Mouse (Mus musculus) embryonic facial prominence, embryonic 14.5 days (tissue): ENCODE results near the gene Col26a1. TPM values are rescaled to one million over a fixed set of nuclear protein-coding genes. Genes with fewer than 3 reads are reported as not detected.

Source experiments
- ATAC-seq: fragments of 200-750 bp; cut with Nextera tagmentation; 2 replicates; pipeline ENCODE4 v1.8.0; 2017; ENCODE audit warnings: low read depth, moderate number of reproducible peaks, moderate TSS enrichment
- DNase-seq: peaks from one replicate; pipeline ENCODE4 v3.0.0-alpha.2; 2015; ENCODE audit warnings: low spot score
- H3K27ac ChIP-seq: fragments of 300-500 bp; sonication (generic); replicated peaks from 2 replicates; pipeline ENCODE4 v1.5.1; 2014; ENCODE audit warnings: low read depth, mild to moderate bottlenecking, low read length, moderate library complexity
- H3K27me3 ChIP-seq: fragments of 300-500 bp; sonication (generic); replicated peaks from 2 replicates; pipeline ENCODE4 v1.6.1; 2014; ENCODE audit warnings: low read length; ENCODE audit not compliant: control insufficient read depth, insufficient read depth
- H3K36me3 ChIP-seq: fragments of 300-500 bp; sonication (generic); 2 replicates; pipeline ENCODE4 v1.6.1; 2014; ENCODE audit warnings: low read length, mixed read lengths; ENCODE audit not compliant: control insufficient read depth, insufficient read depth
- H3K4me1 ChIP-seq: fragments of 300-500 bp; sonication (generic); 2 replicates; pipeline ENCODE4 v1.6.1; 2014; ENCODE audit warnings: antibody characterized with exemption, low read length; ENCODE audit not compliant: control insufficient read depth, insufficient read depth
- H3K4me2 ChIP-seq: fragments of 300-500 bp; sonication (generic); 2 replicates; pipeline ENCODE4 v1.6.1; 2014; ENCODE audit warnings: low read depth, mild to moderate bottlenecking, low read length, moderate library complexity, mixed read lengths
- H3K4me3 ChIP-seq: fragments of 300-500 bp; sonication (generic); 2 replicates; pipeline ENCODE4 v1.5.1; 2014; ENCODE audit warnings: low read depth, mild to moderate bottlenecking, low read length
- H3K9ac ChIP-seq: fragments of 300-500 bp; sonication (generic); 2 replicates; pipeline ENCODE4 v1.6.1; 2014; ENCODE audit warnings: low read depth, mild to moderate bottlenecking, low read length, moderate library complexity, mixed read lengths
- H3K9me3 ChIP-seq: fragments of 300-500 bp; sonication (generic); 2 replicates; pipeline ENCODE4 v1.6.1; 2016; ENCODE audit warnings: low read length; ENCODE audit not compliant: control insufficient read depth
- WGBS: fragments of 180-500 bp; shearing (Covaris S2); extraction: QIAGEN DNeasy Blood & Tissue Kit; methylation state at CpG from one replicate; pipeline ENCODE4 v1.1.7; 2014; 5-methylcytosine and 5-hydroxymethylcytosine counted together
- polyA plus RNA-seq: library from polyadenylated mRNA; unstranded; fragments of >200 nt; fragmentation: Nextera tagmentation; extraction: Ambion mirVana; gene quantifications from 2 replicates; pipeline ENCODE4 v1.2.1, GENCODE M21; 2014

The Col26a1 gene
- polyA plus RNA-seq, 1 experiment from 2014 or later, result 92.5 TPM

GRCm38 (mm10) chr5:136721596-136721995, 161.4 kb downstream of the Col26a1 start:
- no peak overlapping the region for H3K27ac ChIP-seq
- no peak overlapping the region for H3K4me3 ChIP-seq
- H3K36me3 ChIP-seq, result no peaks in the 10 kb centered on the region
- ATAC-seq (no peak), DNase-seq (no peak)
- no peaks in the 10 kb centered on the region for H3K4me1 ChIP-seq
- H3K9me3 ChIP-seq, result no peaks in the 10 kb centered on the region
- no peaks in the 10 kb centered on the region for H3K27me3 ChIP-seq
- H3K4me2 ChIP-seq, result no peak overlapping the region
- WGBS, result 67% methylated on average over 5 of the region's 5 CpGs
- H3K9ac ChIP-seq, result no peak overlapping the region

GRCm38 (mm10) chr5:136718656-136719055, 164.4 kb downstream of the Col26a1 start:
- 0 out of 2 replicates have a peak, but pooled peaks cover 6% of the 10 kb centered on the region for H3K27me3 ChIP-seq
- no peak overlapping the region for H3K4me3 ChIP-seq
- no peak overlapping the region for H3K27ac ChIP-seq
- H3K36me3 ChIP-seq, result no peaks in the 10 kb centered on the region
- no peaks in the 10 kb centered on the region for H3K9me3 ChIP-seq
- no peak for ATAC-seq
- no peak overlapping the region for H3K9ac ChIP-seq
- no peak for DNase-seq
- H3K4me2 ChIP-seq, result no peak overlapping the region
- 66% methylated on average over 5 of the region's 8 CpGs for WGBS
- H3K4me1 ChIP-seq, result no peaks in the 10 kb centered on the region

- Histone ChIP-seq H3K36me3 (no peaks in the 10 kb centered on the region), H3K9me3 (no peaks in the 10 kb centered on the region), H3K4me3 (no peak overlapping the region), H3K27me3 (0 out of 2 replicates have a peak, but pooled peaks cover 6% of the 10 kb centered on the region), H3K27ac (no peak overlapping the region), H3K9ac (no peak overlapping the region), H3K4me2 (no peak overlapping the region), H3K4me1 (no peaks in the 10 kb centered on the region)
- 84% methylated on average over 2 of the region's 2 CpGs for WGBS
- no peak for ATAC-seq
- DNase-seq, result no peak
Measured at GRCm38 (mm10) chr5:136717573-136717854, 165.5 kb downstream of the Col26a1 start.

- Histone ChIP-seq H3K4me3 (no peak overlapping the region), H3K9me3 (no peaks in the 10 kb centered on the region), H3K9ac (no peak overlapping the region), H3K36me3 (no peaks in the 10 kb centered on the region), H3K4me1 (no peaks in the 10 kb centered on the region), H3K27me3 (0 out of 2 replicates have a peak, but pooled peaks cover 6% of the 10 kb centered on the region), H3K4me2 (no peak overlapping the region), H3K27ac (no peak overlapping the region)
- 67% methylated on average over 10 of the region's 10 CpGs for WGBS
- peak; percentile 39 for DNase-seq
- peak; percentile 17; the same call in 1 of the 2 replicates for ATAC-seq
Measured at GRCm38 (mm10) chr5:136716696-136717572, 166.1 kb downstream of the Col26a1 start.

GRCm38 (mm10) chr5:136714879-136715278, 168.1 kb downstream of the Col26a1 start:
- Histone ChIP-seq H3K4me1 (no peaks in the 10 kb centered on the region), H3K27me3 (0 out of 2 replicates have a peak, but pooled peaks cover 6% of the 10 kb centered on the region), H3K4me2 (peak overlapping the region; percentile 42), H3K36me3 (no peaks in the 10 kb centered on the region), H3K4me3 (no peak overlapping the region), H3K9me3 (no peaks in the 10 kb centered on the region), H3K9ac (0 out of 2 replicates have a peak overlapping the region, but pooled peaks have one; percentile 21), H3K27ac (no peak overlapping the region)
- ATAC-seq (no peak), DNase-seq (peak; percentile 64)
- 18% methylated on average over 11 of the region's 11 CpGs for whole genome bisulfite sequencing

DNA sequence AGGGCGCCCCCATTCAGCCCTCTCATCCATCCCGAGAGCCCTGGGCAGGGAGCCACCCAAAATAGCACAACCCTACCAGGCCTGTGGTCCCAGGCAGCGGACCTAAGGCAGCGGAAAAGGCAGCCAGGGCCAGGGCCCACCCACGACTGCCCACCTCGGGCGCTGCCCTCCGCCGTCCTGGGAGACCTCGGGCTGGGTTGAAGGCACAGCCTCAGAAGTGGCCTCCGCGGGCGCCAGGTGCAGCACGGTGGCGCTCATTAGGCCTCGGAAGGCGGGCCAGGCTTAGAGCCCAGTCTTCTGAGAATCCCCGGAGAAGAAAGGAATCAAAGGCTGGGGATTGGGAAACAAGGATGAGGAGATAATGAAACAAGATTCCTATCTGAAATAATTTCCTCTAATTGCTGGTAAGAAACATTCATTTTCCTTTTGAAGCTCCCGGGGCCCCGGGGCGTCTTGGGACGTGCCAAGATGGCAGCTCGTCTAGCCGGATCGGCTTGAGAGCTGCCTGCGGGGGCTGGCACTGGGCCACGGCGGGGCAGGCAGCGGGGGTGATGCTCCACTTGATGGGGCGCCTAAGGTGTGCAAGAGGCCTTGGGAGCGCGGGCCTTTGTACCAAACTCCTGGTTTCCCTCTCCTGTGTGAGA, 168.7 kb downstream of the Col26a1 start:
- H3K27ac ChIP-seq, result no peak overlapping the region
- no peaks in the 10 kb centered on the region for H3K9me3 ChIP-seq
- no peaks in the 10 kb centered on the region for H3K4me1 ChIP-seq
- peak overlapping the region; percentile 42 for H3K4me2 ChIP-seq
- 0 out of 2 replicates have a peak, but pooled peaks cover 6% of the 10 kb centered on the region for H3K27me3 ChIP-seq
- peak; percentile 72 for ATAC-seq
- WGBS, result 22% methylated on average over 25 of the region's 32 CpGs
- peak overlapping the region; percentile 4; the same call in 1 of the 2 replicates for H3K4me3 ChIP-seq
- DNase-seq, result peak; percentile 78
- no peaks in the 10 kb centered on the region for H3K36me3 ChIP-seq
- H3K9ac ChIP-seq, result 0 out of 2 replicates have a peak overlapping the region, but pooled peaks have one; percentile 21

- ATAC-seq (no peak), DNase-seq (peak; percentile 58)
- Histone ChIP-seq H3K9me3 (no peaks in the 10 kb centered on the region), H3K27ac (no peak overlapping the region), H3K4me1 (no peaks in the 10 kb centered on the region), H3K4me3 (no peak overlapping the region), H3K27me3 (0 out of 2 replicates have a peak, but pooled peaks cover 6% of the 10 kb centered on the region), H3K9ac (no peak overlapping the region), H3K4me2 (no peak overlapping the region), H3K36me3 (no peaks in the 10 kb centered on the region)
- 30% methylated on average over 4 of the region's 4 CpGs for whole genome bisulfite sequencing
Measured at GRCm38 (mm10) chr5:136710742-136711141, 172.3 kb downstream of the Col26a1 start.

DNA sequence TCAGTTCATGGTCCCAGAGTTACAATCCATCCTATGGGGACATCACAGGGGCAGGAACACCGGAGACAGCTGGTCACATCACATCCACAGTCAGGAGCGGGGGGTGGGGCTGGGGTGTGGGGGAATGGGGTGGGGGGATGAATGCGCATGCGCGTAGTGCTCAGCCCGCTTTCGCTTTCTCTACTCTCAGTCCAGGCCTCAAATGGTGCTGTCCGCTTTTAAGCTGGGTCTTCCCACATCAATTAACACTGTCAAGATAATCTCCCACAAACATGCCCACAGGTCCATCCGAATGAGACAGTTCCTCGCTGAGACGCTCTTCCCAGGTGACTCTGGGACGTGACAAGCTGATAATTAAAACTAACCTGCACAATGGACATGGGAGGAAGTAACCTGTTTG, 174.9 kb downstream of the Col26a1 start:
- H3K4me1 ChIP-seq, result no peaks in the 10 kb centered on the region
- no peak overlapping the region for H3K4me2 ChIP-seq
- no peak for DNase-seq
- H3K9me3 ChIP-seq, result 0 out of 2 replicates have a peak, but pooled peaks cover 6% of the 10 kb centered on the region
- H3K27ac ChIP-seq, result no peak overlapping the region
- ATAC-seq, result no peak
- H3K9ac ChIP-seq, result no peak overlapping the region
- no peaks in the 10 kb centered on the region for H3K36me3 ChIP-seq
- no peak overlapping the region for H3K4me3 ChIP-seq
- H3K27me3 ChIP-seq, result no peaks in the 10 kb centered on the region
- 76% methylated on average over 12 of the region's 12 CpGs for WGBS
